Mouse (Mus musculus): Measurements from ENCODE around the gene Itgad. TPM values are rescaled to one million over a fixed set of nuclear protein-coding genes. Genes with fewer than 3 reads are reported as not detected.

Gene Itgad
- polyA plus RNA-seq, 1 experiment from 2014 or later, result 0.15 TPM

GRCm38 (mm10) chr7:128255757-128256156 is 101.6 kb downstream of the Itgad start:
- Histone ChIP-seq H3K9me3 (ENCODE audit: control insufficient read depth, low read length) (no peaks in the 10 kb centered on the region), H3K27ac (ENCODE audit: low read length) (no peak overlapping the region), H3K27me3 (replicated peaks; ENCODE audit: control insufficient read depth, insufficient read depth, low read length) (no peaks in the 10 kb centered on the region), H3K4me3 (ENCODE audit: low read length) (no peak overlapping the region), H3K4me2 (ENCODE audit: low read depth, low read length) (no peak overlapping the region), H3K36me3 (ENCODE audit: control insufficient read depth, insufficient read depth, low read length) (no peaks in the 10 kb centered on the region), H3K4me1 (ENCODE audit: control insufficient read depth, insufficient read depth, low read length) (peaks cover 5% of the 10 kb centered on the region; the same call in 1 of the 2 replicates), H3K9ac (ENCODE audit: low read depth, low read length) (no peak overlapping the region)
- 85% methylated on average over 5 of the region's 5 CpGs for WGBS
- 0 out of 2 replicates have a peak, but pooled peaks have one; percentile 33 for ATAC-seq

DNA sequence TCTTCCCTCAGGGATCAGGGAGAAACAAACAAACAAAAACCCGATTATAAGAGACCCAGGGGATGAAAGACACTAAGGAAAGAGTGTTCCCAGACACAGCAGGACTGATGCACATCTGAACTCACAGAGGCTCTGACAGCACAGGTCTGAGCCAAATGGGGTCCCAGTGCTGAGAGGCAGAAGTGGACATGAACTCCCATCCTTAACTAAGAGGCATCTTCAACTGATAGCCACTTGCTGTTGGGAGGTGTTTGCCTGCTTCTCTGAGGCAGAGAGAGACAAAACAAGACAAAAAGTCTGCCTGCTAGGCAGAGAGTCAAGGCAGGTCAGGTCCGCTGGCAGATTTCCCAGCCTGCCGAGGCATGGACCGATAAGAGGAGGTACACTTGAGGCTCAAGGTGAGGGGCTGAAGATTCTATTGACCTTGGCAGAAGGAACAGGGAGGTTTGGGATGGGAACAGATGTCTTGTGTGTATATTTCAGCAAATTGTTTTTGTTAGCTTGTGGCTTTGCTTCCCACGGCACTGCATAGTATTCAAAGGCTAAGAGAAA is 102.7 kb downstream of the Itgad start:
- no peak overlapping the region for H3K4me2 ChIP-seq (ENCODE audit: low read depth, low read length)

GRCm38 (mm10) chr7:128265411-128265810 is 111.2 kb downstream of the Itgad start, which contains the start of gene Slc5a2:
Gene Slc5a2 (plus strand): TSS chr7:128265657.
- ATAC-seq, result no peak
- H3K36me3 ChIP-seq (ENCODE audit: control insufficient read depth, insufficient read depth, low read length), result no peaks in the 10 kb centered on the region
- H3K4me3 ChIP-seq (ENCODE audit: low read length), result no peak within 1 kb of the TSS
- no peak within 1 kb of the TSS for H3K9ac ChIP-seq (ENCODE audit: low read depth, low read length)
- H3K9me3 ChIP-seq (ENCODE audit: control insufficient read depth, low read length), result no peaks in the 10 kb centered on the region
- peaks cover 2% of the 10 kb centered on the region; the same call in 1 of the 2 replicates for H3K4me1 ChIP-seq (ENCODE audit: control insufficient read depth, insufficient read depth, low read length)
- WGBS, result 81% methylated on average over 6 of the region's 6 CpGs
- H3K27ac ChIP-seq (ENCODE audit: low read length), result no peak within 1 kb of the TSS
- no peak within 1 kb of the TSS for H3K4me2 ChIP-seq (ENCODE audit: low read depth, low read length)
- H3K27me3 ChIP-seq (replicated peaks; ENCODE audit: control insufficient read depth, insufficient read depth, low read length), result no peaks in the 10 kb centered on the region

More for the DNA sequence above, 102.7 kb downstream of the Itgad start:
- H3K4me1 ChIP-seq (ENCODE audit: control insufficient read depth, insufficient read depth, low read length), result peaks cover 4% of the 10 kb centered on the region; the same call in 1 of the 2 replicates
- no peak overlapping the region for H3K4me3 ChIP-seq (ENCODE audit: low read length)
- H3K9ac ChIP-seq (ENCODE audit: low read depth, low read length), result no peak overlapping the region
- no peaks in the 10 kb centered on the region for H3K36me3 ChIP-seq (ENCODE audit: control insufficient read depth, insufficient read depth, low read length)
- 45% methylated on average over 5 of the region's 5 CpGs for WGBS
- H3K27me3 ChIP-seq (replicated peaks; ENCODE audit: control insufficient read depth, insufficient read depth, low read length), result no peaks in the 10 kb centered on the region
- no peaks in the 10 kb centered on the region for H3K9me3 ChIP-seq (ENCODE audit: control insufficient read depth, low read length)
- peak overlapping the region; percentile 9; the same call in 1 of the 2 replicates for H3K27ac ChIP-seq (ENCODE audit: low read length)
- no peak; the same call in 1 of the 2 replicates for ATAC-seq

- H3K27ac ChIP-seq (ENCODE audit: low read length), result no peak overlapping the region
- H3K9me3 ChIP-seq (ENCODE audit: control insufficient read depth, low read length), result no peaks in the 10 kb centered on the region
- H3K36me3 ChIP-seq (ENCODE audit: control insufficient read depth, insufficient read depth, low read length), result no peaks in the 10 kb centered on the region
- 74% methylated on average over 5 of the region's 5 CpGs for WGBS
- H3K4me3 ChIP-seq (ENCODE audit: low read length), result no peak overlapping the region
- H3K9ac ChIP-seq (ENCODE audit: low read depth, low read length), result no peak overlapping the region
- ATAC-seq, result no peak
- no peaks in the 10 kb centered on the region for H3K27me3 ChIP-seq (replicated peaks; ENCODE audit: control insufficient read depth, insufficient read depth, low read length)
- peaks cover 5% of the 10 kb centered on the region; the same call in 1 of the 2 replicates for H3K4me1 ChIP-seq (ENCODE audit: control insufficient read depth, insufficient read depth, low read length)
- H3K4me2 ChIP-seq (ENCODE audit: low read depth, low read length), result no peak overlapping the region
Measured at GRCm38 (mm10) chr7:128266056-128266455, 111.9 kb downstream of the Itgad start.

DNA sequence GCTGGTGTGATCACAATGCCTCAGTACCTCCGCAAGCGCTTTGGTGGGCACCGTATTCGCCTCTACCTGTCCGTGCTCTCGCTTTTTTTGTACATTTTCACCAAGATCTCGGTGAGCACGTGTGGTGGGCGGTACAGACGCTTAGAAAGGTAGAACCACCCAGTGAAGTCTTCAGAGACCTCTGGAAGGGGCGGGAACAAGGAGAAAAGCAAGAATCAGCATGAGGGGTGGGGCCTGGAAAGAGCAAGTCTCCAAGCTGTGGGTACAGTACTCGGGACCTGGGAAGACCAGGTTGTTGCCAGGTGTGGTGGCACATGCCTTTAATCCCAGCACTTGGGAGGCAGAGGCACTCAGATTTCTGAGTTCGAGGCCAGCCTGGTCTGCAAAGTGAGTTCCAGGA is 113.2 kb downstream of the Itgad start:
- Histone ChIP-seq H3K9ac (ENCODE audit: low read depth, low read length) (no peak overlapping the region), H3K4me2 (ENCODE audit: low read depth, low read length) (no peak overlapping the region), H3K9me3 (ENCODE audit: control insufficient read depth, low read length) (no peaks in the 10 kb centered on the region), H3K27ac (ENCODE audit: low read length) (no peak overlapping the region), H3K4me3 (ENCODE audit: low read length) (no peak overlapping the region), H3K36me3 (ENCODE audit: control insufficient read depth, insufficient read depth, low read length) (peaks cover 9% of the 10 kb centered on the region; the same call in 1 of the 2 replicates), H3K4me1 (ENCODE audit: control insufficient read depth, insufficient read depth, low read length) (peaks cover 5% of the 10 kb centered on the region; the same call in 1 of the 2 replicates), H3K27me3 (replicated peaks; ENCODE audit: control insufficient read depth, insufficient read depth, low read length) (no peaks in the 10 kb centered on the region)
- WGBS, result 69% methylated on average over 13 of the region's 13 CpGs
- ATAC-seq, result no peak

DNA sequence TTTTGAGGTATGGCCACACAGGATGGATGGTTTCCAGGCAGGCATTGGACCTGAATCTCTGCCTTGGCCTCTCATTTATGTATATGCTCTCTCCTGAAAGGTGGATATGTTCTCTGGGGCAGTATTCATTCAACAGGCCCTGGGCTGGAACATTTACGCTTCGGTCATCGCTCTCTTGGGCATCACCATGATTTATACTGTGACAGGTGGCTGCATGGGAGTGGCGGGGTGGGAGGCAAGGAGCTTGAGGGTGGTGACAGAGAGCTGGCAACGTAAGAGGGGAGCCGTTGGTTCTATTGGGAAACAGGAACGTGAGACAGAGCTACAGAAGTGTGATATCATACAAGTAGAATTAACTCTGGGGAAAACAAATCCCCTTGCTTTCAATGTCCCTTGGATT is 113.6 kb downstream of the Itgad start:
- 76% methylated on average over 7 of the region's 7 CpGs for WGBS

DNA sequence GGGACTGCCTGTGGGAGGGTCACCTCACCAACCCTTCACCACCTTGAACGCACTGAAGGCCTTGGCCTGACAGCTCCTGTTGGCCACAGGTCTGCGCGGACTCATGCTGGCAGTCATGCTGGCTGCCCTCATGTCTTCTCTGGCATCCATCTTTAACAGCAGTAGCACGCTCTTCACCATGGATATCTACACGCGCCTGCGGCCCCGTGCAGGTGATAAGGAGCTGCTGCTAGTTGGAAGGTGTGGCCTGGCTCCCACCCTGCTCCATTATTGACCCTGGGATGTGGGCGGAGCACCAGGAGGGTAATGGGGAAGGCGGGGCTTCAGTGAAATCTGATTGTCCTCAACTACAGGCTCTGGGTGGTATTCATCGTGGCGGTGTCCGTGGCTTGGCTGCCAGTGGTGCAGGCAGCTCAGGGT is 116.3 kb downstream of the Itgad start:
- WGBS, result 47% methylated on average over 13 of the region's 13 CpGs
- Histone ChIP-seq H3K4me2 (ENCODE audit: low read depth, low read length) (no peak overlapping the region), H3K27me3 (replicated peaks; ENCODE audit: control insufficient read depth, insufficient read depth, low read length) (no peaks in the 10 kb centered on the region), H3K36me3 (ENCODE audit: control insufficient read depth, insufficient read depth, low read length) (peaks cover 24% of the 10 kb centered on the region; the same call in 1 of the 2 replicates), H3K9me3 (ENCODE audit: control insufficient read depth, low read length) (no peaks in the 10 kb centered on the region), H3K4me1 (ENCODE audit: control insufficient read depth, insufficient read depth, low read length) (peaks cover 5% of the 10 kb centered on the region; the same call in 1 of the 2 replicates), H3K4me3 (ENCODE audit: low read length) (no peak overlapping the region), H3K27ac (ENCODE audit: low read length) (no peak overlapping the region), H3K9ac (ENCODE audit: low read depth, low read length) (no peak overlapping the region)
- ATAC-seq, result peak; percentile 95

More for the DNA sequence above, 113.6 kb downstream of the Itgad start:
- Histone ChIP-seq H3K4me2 (ENCODE audit: low read depth, low read length) (no peak overlapping the region), H3K27me3 (replicated peaks; ENCODE audit: control insufficient read depth, insufficient read depth, low read length) (no peaks in the 10 kb centered on the region), H3K36me3 (ENCODE audit: control insufficient read depth, insufficient read depth, low read length) (peaks cover 10% of the 10 kb centered on the region; the same call in 1 of the 2 replicates), H3K27ac (ENCODE audit: low read length) (no peak overlapping the region), H3K4me1 (ENCODE audit: control insufficient read depth, insufficient read depth, low read length) (peaks cover 5% of the 10 kb centered on the region; the same call in 1 of the 2 replicates), H3K4me3 (ENCODE audit: low read length) (no peak overlapping the region), H3K9me3 (ENCODE audit: control insufficient read depth, low read length) (no peaks in the 10 kb centered on the region), H3K9ac (ENCODE audit: low read depth, low read length) (no peak overlapping the region)
- no peak for ATAC-seq

DNA sequence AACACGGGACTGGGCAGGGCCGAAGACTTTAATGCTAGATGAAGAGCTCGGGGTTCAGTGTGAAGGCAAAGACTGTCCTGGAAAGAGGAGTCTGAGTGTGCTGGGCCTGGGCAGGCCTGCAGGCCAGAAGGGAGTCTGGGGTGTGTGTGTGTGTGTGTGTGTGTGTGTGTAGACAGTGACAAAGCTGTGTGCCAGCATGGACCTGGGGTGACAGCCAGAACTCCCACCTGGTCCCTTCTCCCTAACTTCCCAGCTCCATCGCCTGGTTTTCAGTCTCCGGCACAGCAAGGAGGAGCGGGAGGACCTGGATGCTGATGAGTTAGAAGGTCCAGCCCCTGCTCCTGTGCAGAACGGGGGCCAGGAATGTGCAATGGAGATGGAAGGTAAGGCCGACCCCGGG is 117.3 kb downstream of the Itgad start:
- no peaks in the 10 kb centered on the region for H3K27me3 ChIP-seq (replicated peaks; ENCODE audit: control insufficient read depth, insufficient read depth, low read length)
- no peak overlapping the region for H3K27ac ChIP-seq (ENCODE audit: low read length)
- no peak overlapping the region for H3K4me2 ChIP-seq (ENCODE audit: low read depth, low read length)
- no peak for ATAC-seq
- peaks cover 29% of the 10 kb centered on the region for H3K36me3 ChIP-seq (ENCODE audit: control insufficient read depth, insufficient read depth, low read length)
- no peak overlapping the region for H3K4me3 ChIP-seq (ENCODE audit: low read length)
- no peak overlapping the region for H3K9ac ChIP-seq (ENCODE audit: low read depth, low read length)
- H3K9me3 ChIP-seq (ENCODE audit: control insufficient read depth, low read length), result no peaks in the 10 kb centered on the region
- peaks cover 5% of the 10 kb centered on the region; the same call in 1 of the 2 replicates for H3K4me1 ChIP-seq (ENCODE audit: control insufficient read depth, insufficient read depth, low read length)
- WGBS, result 91% methylated on average over 9 of the region's 9 CpGs

All from intestine, embryonic 16.5 days (tissue).